Comparison of ENCODE assay signal across 15 mouse cellular contexts in the genomic region with DNA sequence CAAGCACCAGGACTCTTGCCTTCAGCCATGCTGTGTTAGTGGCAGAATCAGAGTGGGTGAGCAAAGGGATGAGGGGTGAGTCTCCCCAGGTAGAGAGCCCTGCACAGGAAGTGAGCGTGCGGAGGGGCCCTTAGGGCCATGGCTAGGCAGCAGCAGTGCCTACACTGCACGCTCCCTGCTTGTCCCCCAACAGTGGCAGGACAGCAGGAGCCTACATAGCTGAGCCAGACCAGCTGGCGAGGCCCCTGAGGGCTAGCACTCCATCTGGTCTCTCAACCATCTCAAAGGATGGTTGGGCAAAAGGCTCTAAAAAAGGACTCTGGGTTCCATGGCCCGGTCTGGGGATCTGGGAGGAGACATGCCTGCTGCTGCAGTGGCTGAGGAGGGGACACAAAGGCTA. TPM values are rescaled to one million over a fixed set of nuclear protein-coding genes. Genes with fewer than 3 reads are reported as not detected.
DNase-seq lines count a peak whose midpoint lies in the region; ATAC-seq and TF ChIP-seq lines count a peak whose summit lies in the region.
"Had no signal": no experiment of that assay in that cellular context is flagged by ENCODE, and none has a peak within 500 bp of the region (broad histone marks: within the 10 kb centered on the region; RNA-seq: fewer than 3 reads in every experiment).

No protein-coding gene starts in this region.

- no peak for DNase-seq in liver, embryonic 11.5 days (ENCODE audit: low spot score)
- DNase-seq in brain, embryonic 14.5 days (ENCODE audit: low read depth) = peak; percentile 39
- peak; percentile 49 to 58 for DNase-seq in cerebellum, postnatal 10 days
- no peak for DNase-seq in embryo, embryonic 10.5 days (ENCODE audit: low spot score)
- DNase-seq in urinary bladder, postnatal 25 days (ENCODE audit: low spot score) = no peak
- DNase-seq: kidney, adult 11 months; thymus, adult 18-20 months had no signal

- H3K4me3 ChIP-seq in hindbrain, embryonic 12.5 days = no peak overlapping the region
- no peak overlapping the region for H3K4me3 ChIP-seq in hindbrain, embryonic 13.5 days
- H3K4me3 ChIP-seq in liver, embryonic 12.5 days = no peak overlapping the region
- no peak overlapping the region for H3K4me3 ChIP-seq in liver, embryonic 11.5 days (ENCODE audit: low read depth, low read length)
- H3K4me3 ChIP-seq: forebrain, embryonic 12.5 days; heart, embryonic 12.5 days; megakaryocyte, embryonic 14.5 days; neural tube, embryonic 12.5 days had no signal

- ATAC-seq in hindbrain, embryonic 12.5 days (ENCODE audit: low FRiP score) = 0 out of 2 replicates have a peak, but pooled peaks have one; percentile 43
- no peak for ATAC-seq in hindbrain, embryonic 13.5 days (ENCODE audit: low FRiP score)
- ATAC-seq in liver, embryonic 12.5 days = no peak
- ATAC-seq in liver, embryonic 11.5 days (replicated peaks; ENCODE audit: low FRiP score) = no peak

- no peaks in the 10 kb centered on the region for H3K4me1 ChIP-seq in hindbrain, embryonic 12.5 days
- no peaks in the 10 kb centered on the region for H3K4me1 ChIP-seq in hindbrain, embryonic 13.5 days (replicated peaks)
- H3K4me1 ChIP-seq in liver, embryonic 12.5 days = peaks cover 20% of the 10 kb centered on the region
- H3K4me1 ChIP-seq in liver, embryonic 11.5 days (replicated peaks; ENCODE audit: control insufficient read depth, insufficient read depth, low read length) = no peaks in the 10 kb centered on the region
- H3K4me1 ChIP-seq: neural tube, embryonic 12.5 days had no signal

- no peak for TF ChIP-seq POLR2A in brain, embryonic 14.5 days (IDR thresholded peaks at IDR 0.05; ENCODE audit: borderline replicate concordance, extremely low read depth, insufficient read depth, insufficient read length, poor library complexity, severe bottlenecking)

- no peak overlapping the region for H3K9ac ChIP-seq in hindbrain, embryonic 12.5 days
- no peak overlapping the region for H3K9ac ChIP-seq in hindbrain, embryonic 13.5 days
- no peak overlapping the region for H3K9ac ChIP-seq in liver, embryonic 12.5 days
- no peak overlapping the region for H3K9ac ChIP-seq in liver, embryonic 11.5 days (ENCODE audit: low read depth, low read length)
- H3K9ac ChIP-seq: forebrain, embryonic 12.5 days; heart, embryonic 12.5 days; neural tube, embryonic 12.5 days had no signal

- H3K36me3 ChIP-seq in hindbrain, embryonic 12.5 days = no peaks in the 10 kb centered on the region
- H3K36me3 ChIP-seq in hindbrain, embryonic 13.5 days = peaks cover 3% of the 10 kb centered on the region; the same call in 1 of the 2 replicates
- H3K36me3 ChIP-seq in liver, embryonic 12.5 days = no peaks in the 10 kb centered on the region
- no peaks in the 10 kb centered on the region for H3K36me3 ChIP-seq in liver, embryonic 11.5 days (ENCODE audit: control insufficient read depth, insufficient read depth, low read length)
- H3K36me3 ChIP-seq: forebrain, embryonic 12.5 days; heart, embryonic 12.5 days; neural tube, embryonic 12.5 days had no signal

- no peak for TF ChIP-seq CTCF in brain, embryonic 14.5 days (IDR thresholded peaks at IDR 0.05; ENCODE audit: borderline replicate concordance, extremely low read depth, insufficient read depth, insufficient read length)

- H3K27ac ChIP-seq in hindbrain, embryonic 12.5 days = no peak overlapping the region
- no peak overlapping the region for H3K27ac ChIP-seq in hindbrain, embryonic 13.5 days
- peak overlapping the region; percentile 27; the same call in 1 of the 2 replicates for H3K27ac ChIP-seq in liver, embryonic 12.5 days
- no peak overlapping the region for H3K27ac ChIP-seq in liver, embryonic 11.5 days (ENCODE audit: low read depth, low read length)
- H3K27ac ChIP-seq: forebrain, embryonic 12.5 days; neural tube, embryonic 12.5 days had no signal

- H3K9me3 ChIP-seq in hindbrain, embryonic 12.5 days (replicated peaks) = no peaks in the 10 kb centered on the region
- no peaks in the 10 kb centered on the region for H3K9me3 ChIP-seq in hindbrain, embryonic 13.5 days
- H3K9me3 ChIP-seq in liver, embryonic 12.5 days (replicated peaks) = no peaks in the 10 kb centered on the region
- H3K9me3 ChIP-seq in liver, embryonic 11.5 days (ENCODE audit: control insufficient read depth, low read length) = no peaks in the 10 kb centered on the region
- H3K9me3 ChIP-seq: forebrain, embryonic 12.5 days; heart, embryonic 12.5 days; neural tube, embryonic 12.5 days had no signal

- 73% methylated on average over 5 of the region's 5 CpGs for WGBS in hindbrain, embryonic 12.5 days
- WGBS in hindbrain, embryonic 13.5 days = 61% methylated on average over 5 of the region's 5 CpGs
- 68% methylated on average over 5 of the region's 5 CpGs for WGBS in liver, embryonic 12.5 days (ENCODE audit: insufficient replicate concordance)
- WGBS in liver, embryonic 11.5 days = 72% methylated on average over 5 of the region's 5 CpGs

- H3K27me3 ChIP-seq in hindbrain, embryonic 12.5 days = peaks cover 24% of the 10 kb centered on the region
- peaks cover 52% of the 10 kb centered on the region for H3K27me3 ChIP-seq in hindbrain, embryonic 13.5 days
- peaks cover 36% of the 10 kb centered on the region for H3K27me3 ChIP-seq in liver, embryonic 12.5 days (replicated peaks)
- H3K27me3 ChIP-seq in liver, embryonic 11.5 days (replicated peaks; ENCODE audit: control insufficient read depth, insufficient read depth, low read length) = peaks cover 8% of the 10 kb centered on the region

- no peak overlapping the region for H3K4me2 ChIP-seq in hindbrain, embryonic 12.5 days (replicated peaks)
- H3K4me2 ChIP-seq in hindbrain, embryonic 13.5 days = no peak overlapping the region
- no peak overlapping the region for H3K4me2 ChIP-seq in liver, embryonic 12.5 days
- H3K4me2 ChIP-seq in liver, embryonic 11.5 days = no peak overlapping the region
- H3K4me2 ChIP-seq: forebrain, embryonic 12.5 days; heart, embryonic 12.5 days; neural tube, embryonic 12.5 days had no signal

RNA-seq across cellular contexts. Expression of gene Gm20479, which starts 26.9 kb away (rescaled TPM):
- 0.43 and 0.59 TPM in 2 replicates for polyA plus RNA-seq in hindbrain, embryonic 12.5 days (2016; fragmentation: Nextera tagmentation; extraction: Ambion mirVana)
- polyA plus RNA-seq in hindbrain, embryonic 13.5 days (2015; fragmentation: Nextera tagmentation; extraction: Ambion mirVana) = not detected in 2 replicates
- not detected in 2 replicates for polyA plus RNA-seq in liver, embryonic 12.5 days (2016; fragmentation: Nextera tagmentation; extraction: Ambion mirVana)
- 0.43 and 1.2 TPM in 2 replicates for polyA plus RNA-seq in liver, embryonic 11.5 days (2014; fragmentation: Nextera tagmentation; extraction: Ambion mirVana)
- polyA plus RNA-seq in brain, embryonic 14.5 days (2012; rRNA removed) = 0.20 TPM in 1 of 2 replicates, not detected in the other
- polyA plus RNA-seq: forebrain, embryonic 12.5 days; liver, adult 2 months; neural tube, embryonic 12.5 days had no signal

RNA-seq across cellular contexts. Expression of gene Shkbp1, which starts 28.3 kb away (rescaled TPM):
- 72.4 and 76.2 TPM in 2 replicates for polyA plus RNA-seq in hindbrain, embryonic 12.5 days (2016; fragmentation: Nextera tagmentation; extraction: Ambion mirVana)
- 61.8 and 62.5 TPM in 2 replicates for polyA plus RNA-seq in hindbrain, embryonic 13.5 days (2015; fragmentation: Nextera tagmentation; extraction: Ambion mirVana)
- 32.1 and 36.1 TPM in 2 replicates for polyA plus RNA-seq in liver, embryonic 12.5 days (2016; fragmentation: Nextera tagmentation; extraction: Ambion mirVana)
- polyA plus RNA-seq in liver, embryonic 11.5 days (2014; fragmentation: Nextera tagmentation; extraction: Ambion mirVana) = 46.8 and 49.6 TPM in 2 replicates
- polyA plus RNA-seq in brain, embryonic 14.5 days (2012; rRNA removed) = 142 and 232 TPM in 2 replicates

RNA-seq across cellular contexts. Expression of gene Ltbp4, which starts 46.6 kb away (rescaled TPM):
- 8.7 and 8.9 TPM in 2 replicates for polyA plus RNA-seq in hindbrain, embryonic 12.5 days (2016; fragmentation: Nextera tagmentation; extraction: Ambion mirVana)
- polyA plus RNA-seq in hindbrain, embryonic 13.5 days (2015; fragmentation: Nextera tagmentation; extraction: Ambion mirVana) = 5.4 and 6.0 TPM in 2 replicates
- 5.7 TPM in 2 replicates for polyA plus RNA-seq in liver, embryonic 12.5 days (2016; fragmentation: Nextera tagmentation; extraction: Ambion mirVana)
- polyA plus RNA-seq in liver, embryonic 11.5 days (2014; fragmentation: Nextera tagmentation; extraction: Ambion mirVana) = 7.1 and 10.2 TPM in 2 replicates
- polyA plus RNA-seq in brain, embryonic 14.5 days (2012; rRNA removed) = 24.3 and 24.4 TPM in 2 replicates

Comparison
In these comparisons a context has a peak if more than half of its experiments do, and no peak if none do; other contexts are left out.
1. DNase-seq: peak in brain, embryonic 14.5 days (single experiment) and cerebellum, postnatal 10 days (2 of 2); none in liver, embryonic 11.5 days (single experiment), embryo, embryonic 10.5 days (single experiment) and urinary bladder, postnatal 25 days (single experiment).